Mouse (Mus musculus) spleen, adult 2 months (tissue): Measurements from ENCODE around the gene Gm16253.

ENCODE experiments used
- CTCF ChIP-seq: fragments of 200-500 bp; IDR thresholded peaks from 2 replicates; pipeline ENCODE4 v1.5.1; 2011; ENCODE audit warnings: mild to moderate bottlenecking, inconsistent platforms; ENCODE audit not compliant: insufficient read depth, insufficient read length, insufficient replicate concordance; ENCODE audit errors: extremely low read depth
- POLR2A ChIP-seq: fragments of 200-500 bp; IDR thresholded peaks from 2 replicates; pipeline ENCODE4 v1.6.1; 2011; ENCODE audit warnings: low read depth, low read length, inconsistent platforms

- TF ChIP-seq POLR2A (no peak), CTCF (no peak)
These were observed 22.5 kb upstream of the Gm16253 start for GRCm38 (mm10) chr3:96554251-96554650.
